Mouse (Mus musculus): ENCODE results near the gene Borcs5.
"Not testable (repeated sequence)": the region's sequence is repeated elsewhere in the genome, so short reads cannot be mapped to it uniquely, and the experiment has no call there.

Gene Borcs5

DNA sequence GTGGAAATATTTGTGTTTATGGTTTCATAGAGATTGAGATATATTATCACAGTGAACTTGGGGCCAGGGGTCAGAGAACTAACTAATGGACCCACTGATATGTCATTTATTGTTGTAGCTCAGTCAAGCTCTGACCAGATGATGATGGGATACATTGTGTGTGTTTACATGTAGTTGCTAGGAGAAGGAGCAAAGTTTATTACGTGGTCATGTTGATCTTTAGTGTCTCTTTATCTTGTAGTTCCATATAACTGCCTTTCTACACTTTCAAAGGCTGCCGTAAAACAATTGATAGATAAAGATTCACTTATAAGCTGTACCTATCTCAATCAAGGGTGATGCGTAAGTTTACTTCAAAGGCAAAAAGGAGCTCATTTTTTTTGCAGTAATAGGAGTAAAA is 38.7 kb downstream of the Borcs5 start:
- DNase-seq = no peak

DNA sequence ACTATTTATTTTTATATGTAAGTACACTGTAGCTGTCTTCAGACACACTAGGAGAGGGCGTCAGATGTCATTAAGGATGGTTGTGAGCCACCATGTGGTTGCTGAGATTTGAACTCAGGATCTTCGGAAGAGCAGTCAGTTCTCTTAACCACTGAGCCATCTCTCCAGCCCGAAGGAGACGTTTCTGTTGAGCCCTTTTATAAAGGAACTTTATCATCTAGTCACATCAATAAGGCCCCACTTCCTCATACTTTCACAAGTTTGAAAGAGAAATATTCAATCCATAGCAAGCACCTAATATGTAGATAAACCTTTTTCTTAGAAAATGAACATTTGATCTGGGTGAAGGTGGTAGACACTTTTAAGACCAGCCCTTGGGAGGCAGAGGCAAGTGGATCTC is 40.0 kb downstream of the Borcs5 start:
- not testable (repeated sequence) for DNase-seq

DNA sequence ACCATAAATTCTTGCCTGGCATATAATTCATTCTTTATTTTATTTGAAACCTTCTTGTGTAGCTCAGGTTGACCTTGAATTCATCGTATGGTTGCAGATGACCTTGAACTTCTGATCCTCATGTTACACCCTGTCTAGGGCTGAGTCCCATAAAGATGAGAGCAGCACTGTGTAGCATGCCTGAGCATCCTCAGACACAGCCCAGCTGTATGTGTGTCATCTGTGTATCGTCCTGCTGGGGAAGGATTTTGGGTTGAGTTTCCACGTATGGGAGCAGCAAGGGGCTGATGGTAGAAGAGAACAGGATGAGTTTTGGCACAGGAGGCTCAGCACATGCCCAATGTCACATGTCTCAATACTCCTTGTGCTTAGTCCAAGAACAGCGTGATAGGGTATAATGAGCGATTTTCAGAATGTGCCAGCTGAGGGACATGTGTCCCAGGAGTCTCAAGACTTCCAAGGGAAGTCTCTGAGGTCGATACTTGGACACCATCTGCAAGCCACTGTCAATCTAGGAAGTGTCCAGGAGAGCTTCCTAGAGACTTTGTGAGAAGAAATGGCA is 45.1 kb downstream of the Borcs5 start:
- DNase-seq = no peak

DNA sequence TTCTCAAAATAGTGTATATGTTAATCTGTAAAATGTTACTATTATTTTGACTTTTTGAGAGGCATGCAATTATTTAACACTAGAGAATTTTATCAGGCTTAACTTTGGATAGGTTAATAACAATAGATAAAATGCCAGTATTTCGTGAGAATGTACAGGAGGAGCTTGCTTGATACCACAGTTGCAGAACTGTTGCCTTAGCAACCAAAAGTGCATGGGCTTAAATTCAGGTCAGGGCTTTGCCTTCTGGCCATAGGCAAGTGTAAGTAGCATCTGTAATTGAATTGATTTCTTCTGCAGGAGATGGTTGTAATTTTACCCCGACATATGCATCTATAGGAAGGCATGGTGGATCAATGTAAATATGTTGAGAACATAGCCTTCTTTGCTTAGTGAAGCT is 45.7 kb downstream of the Borcs5 start:
- DNase-seq = no peak

DNA sequence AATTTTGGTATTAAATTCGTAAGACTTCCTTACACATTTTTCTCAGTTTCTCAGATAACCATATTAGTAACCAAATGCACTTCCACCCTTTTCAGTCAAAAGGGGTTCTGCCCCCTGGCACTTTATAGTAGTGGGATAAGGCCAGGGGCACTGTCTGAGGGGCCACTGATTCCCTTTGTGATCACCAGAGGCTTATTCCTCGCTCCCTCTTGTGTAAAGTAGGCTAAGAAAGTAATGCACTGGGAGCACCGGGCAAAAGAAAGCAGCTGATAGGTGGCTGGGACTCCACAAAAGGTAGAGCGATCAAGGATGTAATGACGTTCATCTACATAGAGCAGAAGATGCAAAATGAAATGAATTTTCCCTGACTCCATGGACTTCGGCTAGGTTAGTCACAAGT is 46.2 kb downstream of the Borcs5 start:
- no peak for DNase-seq

DNA sequence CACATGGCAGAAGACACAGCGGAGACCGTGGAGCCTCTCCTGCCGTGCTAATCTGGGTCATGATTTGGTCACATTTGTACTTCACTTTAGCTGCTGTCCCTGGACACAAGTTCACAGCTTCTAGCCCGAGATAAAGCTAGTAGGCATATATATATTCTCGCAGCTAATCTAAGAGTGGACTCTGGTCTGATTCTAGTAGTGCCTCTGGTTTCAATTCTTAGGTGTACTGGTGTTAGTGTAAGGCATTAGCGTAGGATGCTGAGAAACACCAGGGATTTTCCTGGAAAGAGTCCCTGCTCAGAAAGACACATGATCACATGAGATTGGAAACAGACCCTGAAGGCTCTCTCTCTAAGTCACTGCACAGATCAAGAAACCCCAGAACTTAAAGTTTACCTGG is 55.2 kb downstream of the Borcs5 start:
- DNase-seq = no peak

DNA sequence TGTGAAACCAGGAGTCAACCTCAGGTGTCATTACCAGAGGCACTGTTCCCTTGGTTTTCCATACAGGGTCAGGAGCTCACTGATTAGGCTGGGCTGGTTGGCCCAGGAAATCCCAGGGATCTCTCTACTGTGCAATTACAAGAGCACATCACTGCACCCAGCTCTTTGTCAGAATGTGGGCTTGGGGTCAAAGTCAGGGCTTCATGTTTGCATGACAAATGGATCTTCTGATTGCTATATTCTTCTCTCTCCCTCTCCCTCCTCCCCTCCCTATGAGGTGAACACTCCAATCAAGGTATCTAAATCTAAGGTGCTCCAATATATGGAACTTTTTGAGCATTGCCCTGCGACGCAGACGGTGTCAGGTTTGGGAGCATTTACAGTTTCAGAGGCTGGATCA is 55.7 kb downstream of the Borcs5 start:
- no peak for DNase-seq

DNA sequence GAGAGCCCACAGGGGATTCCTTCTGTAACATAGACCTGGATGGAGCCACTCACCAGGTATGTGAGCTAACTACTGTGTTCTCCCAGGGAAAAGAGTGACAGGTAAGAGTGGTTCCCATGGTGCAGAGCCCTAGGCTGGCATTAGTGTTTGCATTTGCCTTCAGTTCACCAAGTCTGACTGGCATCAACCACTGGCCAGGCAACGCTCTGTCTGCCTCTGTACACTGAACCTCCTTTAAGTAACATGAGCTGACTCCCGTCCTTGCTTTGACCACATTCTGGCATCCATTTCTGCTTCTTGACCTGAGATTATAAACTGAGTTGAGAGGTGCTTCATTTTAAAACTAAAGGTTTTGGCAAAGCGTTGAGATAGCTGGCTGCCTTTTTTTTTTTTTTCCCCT is 56.3 kb downstream of the Borcs5 start:
- no peak for DNase-seq

DNA sequence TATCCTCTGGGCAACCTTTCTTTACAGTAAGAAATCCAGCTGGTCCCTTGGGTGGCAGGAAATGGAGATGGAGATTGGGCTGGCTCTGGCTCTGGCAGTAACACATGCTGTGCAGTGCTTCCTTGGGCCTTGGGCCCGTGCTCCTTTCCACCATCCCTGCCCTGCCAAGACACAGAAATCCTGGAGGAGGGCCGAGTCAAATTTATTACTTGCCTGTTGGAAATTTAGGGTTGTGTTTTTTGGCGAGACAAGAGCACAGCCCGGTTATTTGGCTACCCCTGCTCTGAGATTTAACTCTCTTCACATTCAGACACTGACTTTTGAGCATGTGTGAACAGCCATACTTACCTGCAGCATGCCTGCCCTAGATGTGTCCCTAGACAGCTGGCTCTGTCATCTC is 56.8 kb downstream of the Borcs5 start:
- DNase-seq = no peak

DNA sequence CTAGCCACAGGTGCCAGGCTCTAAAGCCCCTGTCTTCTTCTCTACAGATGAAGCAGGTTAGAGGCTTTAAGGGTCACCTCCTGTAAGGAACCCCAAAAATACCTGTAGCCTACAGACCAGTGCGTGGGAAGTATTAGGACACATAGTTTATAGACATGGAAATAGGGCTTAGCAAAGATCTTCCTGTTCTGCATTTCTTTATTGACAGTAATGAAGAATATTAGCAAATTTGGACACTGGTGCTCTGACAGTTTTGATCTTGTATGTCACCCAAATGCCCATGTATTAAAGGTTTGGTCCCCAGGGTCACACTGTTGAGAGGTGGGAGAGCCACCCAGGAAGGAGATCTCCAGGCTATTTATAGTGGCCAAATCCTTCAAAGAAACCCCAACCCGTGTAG is 57.2 kb downstream of the Borcs5 start:
- no peak for DNase-seq

DNA sequence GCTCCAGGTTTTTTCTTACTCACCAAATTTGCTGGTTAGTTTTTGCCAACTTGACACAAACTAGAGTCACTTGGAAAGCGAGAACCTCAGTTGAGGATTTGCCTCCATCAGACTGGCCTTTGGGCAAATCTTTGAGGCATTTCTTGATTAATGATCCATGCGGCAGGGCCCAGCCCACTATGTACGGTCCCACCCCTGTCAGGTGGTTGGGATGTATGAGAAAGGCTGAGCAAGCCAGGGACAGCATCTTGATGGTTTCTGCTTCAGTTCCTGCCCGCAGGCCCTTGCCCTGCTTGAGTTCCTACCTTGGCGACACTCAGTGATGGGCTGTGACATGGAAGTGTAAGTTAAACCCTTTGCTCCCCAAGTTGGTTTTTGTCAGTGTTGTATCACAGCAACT is 58.9 kb downstream of the Borcs5 start:
- no peak for DNase-seq

DNA sequence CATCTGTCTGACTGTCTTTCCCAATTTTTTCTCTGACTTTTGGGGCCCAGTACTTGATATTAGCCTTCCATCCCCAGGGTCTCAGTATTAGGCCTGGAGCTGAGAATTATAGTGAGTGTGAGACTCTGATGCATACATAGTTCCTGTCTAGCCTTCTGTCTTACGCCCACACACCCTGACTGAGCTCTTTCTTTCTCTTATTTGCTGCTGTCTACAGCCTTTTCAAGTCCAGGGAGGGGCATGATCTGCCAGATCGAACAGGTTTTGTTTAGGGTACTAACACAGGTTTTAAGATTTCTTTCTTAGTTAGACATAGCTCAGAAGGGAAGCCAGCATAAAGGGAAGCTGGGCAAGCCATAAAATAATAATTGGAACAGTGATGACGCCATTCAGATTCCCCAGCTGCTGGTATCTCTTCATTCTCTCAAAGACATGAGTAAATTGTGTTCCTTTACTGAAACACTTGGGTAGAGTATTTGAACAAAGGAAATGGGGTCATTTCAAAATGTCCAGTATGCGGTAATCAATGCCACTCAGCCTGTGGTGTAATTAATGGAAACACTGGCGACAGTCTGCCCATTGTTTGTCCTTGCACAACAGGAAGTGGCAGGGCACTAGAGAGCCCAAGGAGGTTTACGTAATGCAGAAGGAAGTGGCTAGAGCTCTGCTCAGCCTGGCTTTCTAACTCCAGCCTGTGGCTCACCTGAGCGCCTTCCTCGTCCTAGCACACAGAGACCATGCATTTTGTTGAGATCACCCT is 61.3 kb downstream of the Borcs5 start:
- peak; percentile 10 to 11 for DNase-seq

DNA sequence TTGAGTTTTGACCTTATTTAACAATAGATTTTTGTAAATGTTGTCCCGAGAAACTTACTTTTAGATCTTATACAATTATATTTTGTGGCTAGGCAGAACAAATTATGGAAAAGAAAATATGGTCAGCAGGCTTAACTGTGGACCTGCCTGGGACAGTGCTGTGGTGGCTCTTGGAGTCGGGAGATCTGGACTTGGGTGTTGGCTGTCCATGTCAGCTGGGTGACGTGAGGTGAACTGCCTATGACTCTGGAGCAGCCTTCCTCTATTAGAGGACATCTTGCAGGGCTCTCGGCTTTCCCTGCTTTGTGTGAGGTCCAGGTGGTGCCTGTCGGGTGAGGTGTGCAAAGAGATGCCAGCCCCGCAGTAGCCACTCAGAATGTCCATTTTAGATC is 61.9 kb downstream of the Borcs5 start:
- DNase-seq = no peak

DNA sequence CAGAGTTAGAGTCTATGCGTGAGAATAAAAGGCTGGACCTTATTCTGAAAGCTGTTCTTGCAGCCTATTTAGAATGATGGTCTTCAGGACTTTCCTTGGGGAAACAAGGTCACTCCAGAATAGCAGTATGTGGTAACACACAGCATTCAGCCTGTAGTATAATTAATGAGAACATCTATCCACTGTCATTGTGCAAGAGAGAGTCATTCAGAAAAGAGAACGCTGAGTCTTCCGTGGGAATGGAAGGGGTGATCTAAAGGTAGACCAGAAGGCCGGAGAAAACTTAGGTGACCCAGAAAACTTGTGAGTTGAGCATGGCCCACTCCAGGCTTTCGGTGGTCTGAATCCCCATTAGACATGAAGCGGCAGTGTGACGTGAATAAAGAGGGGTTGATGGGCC is 62.9 kb downstream of the Borcs5 start:
- DNase-seq = no peak

DNA sequence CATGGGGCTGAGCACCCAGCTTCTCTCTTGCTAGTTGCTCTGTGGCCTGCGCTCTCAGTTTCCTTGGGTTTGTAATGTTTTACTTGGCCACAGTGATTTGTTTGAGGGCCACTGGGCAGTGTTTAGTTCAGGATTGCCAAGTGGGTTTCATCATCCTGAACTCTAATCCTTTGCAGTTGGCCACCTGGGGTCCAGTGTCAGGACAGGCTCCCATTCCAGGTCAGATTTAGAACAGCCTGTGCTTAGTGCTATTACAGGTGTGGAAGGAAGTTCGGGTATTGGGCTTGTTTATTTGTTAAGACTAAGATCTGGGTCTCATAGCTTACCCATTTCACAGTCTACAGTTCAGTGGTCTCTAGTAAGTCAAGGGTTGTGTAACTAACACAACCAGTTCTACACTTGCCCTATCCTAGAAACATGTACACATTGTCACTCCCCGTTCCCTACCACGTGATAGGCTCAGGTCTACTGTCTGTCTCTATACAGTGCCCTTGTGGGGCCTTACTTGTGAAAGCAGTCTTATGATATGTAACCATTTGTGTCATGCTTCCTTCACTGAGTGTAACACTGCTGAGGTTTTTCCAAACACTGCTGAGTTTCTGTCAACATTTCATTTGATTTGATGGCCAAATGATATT is 63.9 kb downstream of the Borcs5 start:
- DNase-seq = no peak

DNA sequence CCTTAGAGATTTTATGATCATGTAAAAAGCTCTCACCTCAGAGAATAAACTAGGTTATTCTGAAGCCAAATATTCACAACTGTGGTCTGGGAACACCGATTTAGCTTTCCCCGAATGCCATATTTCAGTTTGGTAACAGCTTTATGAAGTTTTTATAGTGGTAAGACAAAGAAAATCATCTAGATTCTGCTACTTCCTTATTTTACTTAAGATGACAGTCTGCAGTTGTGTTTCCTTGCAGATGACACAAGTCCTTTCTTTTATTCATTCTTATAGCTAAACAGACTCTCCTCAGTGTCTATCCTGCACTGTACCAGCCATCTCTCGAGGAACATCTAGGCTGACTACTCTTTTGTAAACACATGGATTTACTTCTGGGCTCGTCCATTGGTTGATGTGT is 67.2 kb downstream of the Borcs5 start:
- no peak for DNase-seq

DNA sequence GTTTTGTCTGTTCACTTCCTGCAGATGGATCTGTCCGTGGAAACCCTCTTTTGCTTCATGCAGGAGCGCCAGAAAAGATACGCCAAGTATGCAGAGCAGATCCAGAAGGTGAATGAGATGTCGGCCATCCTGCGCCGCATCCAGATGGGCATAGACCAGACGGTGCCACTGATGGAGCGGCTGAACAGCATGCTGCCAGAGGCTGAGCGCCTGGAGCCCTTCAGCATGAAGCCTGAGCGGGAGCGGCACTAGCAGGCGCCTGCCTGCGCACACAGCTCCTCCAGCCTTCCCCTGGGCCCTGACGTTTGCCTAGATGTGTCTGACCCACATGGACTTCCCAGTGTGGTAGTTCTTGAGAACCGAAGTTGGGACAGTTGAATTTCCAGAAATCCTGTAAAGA is 70.7 kb downstream of the Borcs5 start:
- no peak for DNase-seq

DNA sequence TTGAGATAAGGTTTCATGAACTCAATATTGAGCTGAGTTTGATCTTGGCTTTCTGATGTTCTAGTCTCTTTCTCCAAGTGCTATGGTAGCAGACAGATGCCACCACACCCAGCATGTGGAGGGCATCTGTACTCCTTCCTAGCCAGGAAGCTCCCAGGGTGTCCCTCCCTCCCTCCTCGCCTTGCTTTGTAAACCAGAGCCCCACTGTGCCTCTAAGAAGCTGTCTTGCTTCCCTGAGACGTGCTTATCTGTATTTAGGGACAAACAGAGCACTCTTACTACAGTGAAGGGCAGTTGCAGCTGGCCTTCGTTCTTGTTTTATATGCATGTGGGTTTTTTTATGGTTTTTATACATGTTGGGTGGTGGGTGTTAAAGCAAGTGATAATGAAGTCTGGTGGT is 74.0 kb downstream of the Borcs5 start:
- no peak for DNase-seq

DNA sequence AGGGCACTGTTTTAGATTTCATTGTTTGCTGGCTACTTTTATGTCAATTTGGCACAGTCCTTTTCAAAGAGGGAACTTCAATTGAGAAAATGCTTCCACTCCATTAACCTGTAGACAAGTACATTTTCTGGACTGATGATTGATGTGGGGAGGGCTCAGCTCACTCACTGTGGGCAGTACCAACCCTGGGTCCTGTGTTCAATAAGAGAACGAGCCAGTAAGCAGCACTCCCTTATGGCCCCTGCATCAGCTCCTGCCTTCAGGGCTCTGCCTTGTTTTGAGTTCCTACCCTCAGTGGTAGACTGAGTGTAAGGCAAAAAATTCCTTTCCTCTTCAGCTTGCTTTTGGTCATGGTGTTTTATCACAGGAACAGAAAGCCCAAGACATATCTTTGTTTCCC is 74.6 kb downstream of the Borcs5 start:
- no peak for DNase-seq

DNA sequence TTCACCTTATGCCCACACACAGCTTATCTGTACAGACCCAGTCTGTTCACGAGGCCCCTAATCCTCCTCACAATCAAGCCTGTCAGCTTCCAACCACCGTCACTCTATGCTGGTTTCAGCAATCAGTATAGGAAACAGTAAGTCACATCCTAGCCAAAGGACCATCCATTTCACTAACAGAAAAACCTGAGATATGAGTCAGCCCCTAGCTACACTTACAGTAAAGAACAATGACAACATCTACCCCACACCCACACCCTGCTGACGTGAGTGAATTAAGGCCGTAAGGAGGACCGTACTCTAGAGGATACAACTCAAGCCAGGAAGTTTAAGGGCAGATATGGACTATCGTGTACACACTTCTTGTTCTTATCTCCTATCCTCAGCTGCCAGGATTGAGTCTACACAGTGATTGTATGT is 76.9 kb downstream of the Borcs5 start:
- DNase-seq = no peak

DNA sequence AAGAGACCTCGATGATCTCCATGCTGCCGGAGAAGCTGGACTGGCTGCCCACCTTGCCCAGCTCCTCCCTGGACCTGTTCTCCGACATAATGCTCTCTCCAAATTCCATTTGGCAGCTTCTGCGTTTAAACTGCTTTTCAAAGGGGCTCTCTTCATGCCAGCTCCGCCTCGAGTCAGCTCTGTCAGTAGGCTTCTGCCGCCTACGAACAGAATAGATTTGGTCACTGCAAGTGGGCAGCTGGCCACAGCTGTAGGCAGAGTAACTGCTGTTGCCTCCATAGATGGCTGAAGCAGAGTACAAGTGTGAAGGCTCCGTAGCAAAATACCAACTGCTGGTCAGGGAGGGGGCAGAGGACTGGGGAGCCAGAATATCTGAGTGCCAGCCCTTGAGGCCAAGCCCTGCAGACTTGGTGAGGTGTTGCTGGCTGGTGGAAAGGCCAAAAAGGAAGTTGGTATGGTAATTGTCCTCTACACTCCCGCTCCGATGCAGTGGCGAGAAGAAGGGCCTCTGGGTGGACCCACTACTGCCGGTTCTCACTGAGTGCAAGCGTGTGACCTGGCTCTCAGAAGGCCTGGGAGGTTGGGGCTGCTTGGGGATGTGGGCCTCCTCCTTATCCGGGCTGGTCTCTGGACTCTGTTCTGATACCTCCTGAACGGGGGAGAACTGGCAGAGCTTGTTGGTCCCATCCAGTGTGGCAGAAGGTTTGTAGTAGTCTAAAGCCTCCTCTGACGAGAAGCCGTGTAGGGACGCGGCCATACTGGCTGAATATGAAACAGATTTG is 78.8 kb downstream of the Borcs5 start:
- no peak for DNase-seq

DNA sequence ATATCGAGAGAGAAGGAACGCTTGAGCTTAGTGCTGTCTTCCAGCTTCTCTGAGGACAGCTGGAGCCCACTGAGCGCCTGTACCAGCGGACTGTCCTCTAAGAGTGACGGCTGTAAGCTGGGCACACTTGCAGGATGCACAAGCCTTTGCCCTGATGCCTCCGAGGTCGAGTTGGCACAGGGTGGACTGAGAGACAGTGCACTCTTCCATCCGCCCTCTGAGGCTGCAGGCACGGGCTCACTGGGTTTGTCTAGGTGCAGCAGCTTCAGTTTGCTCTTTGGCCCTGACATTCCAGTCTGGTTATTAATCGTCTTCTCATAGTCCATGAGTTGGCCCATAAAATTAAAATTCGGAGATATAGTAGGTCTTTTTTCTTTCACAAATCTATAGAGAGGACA is 79.4 kb downstream of the Borcs5 start:
- no peak for DNase-seq

DNA sequence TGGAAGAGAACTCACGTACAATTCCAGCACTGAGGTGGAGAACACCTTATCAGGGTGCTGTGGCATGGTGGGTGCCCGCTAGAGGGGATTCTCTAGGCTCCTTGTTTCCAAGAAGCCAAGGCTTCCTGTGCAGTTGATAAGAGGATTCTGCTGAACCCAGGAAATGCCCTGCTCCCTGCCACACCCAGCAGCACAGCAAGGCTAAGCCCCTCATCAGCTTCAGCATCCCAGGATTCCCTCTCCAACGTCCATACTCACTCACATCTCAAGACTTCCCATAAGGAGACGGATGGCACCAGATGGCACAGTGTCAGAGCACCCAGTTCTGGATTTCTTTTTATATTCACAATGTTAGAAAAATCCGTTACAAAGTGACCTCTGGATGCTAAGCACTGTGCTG is 79.8 kb downstream of the Borcs5 start:
- no peak for DNase-seq

DNA sequence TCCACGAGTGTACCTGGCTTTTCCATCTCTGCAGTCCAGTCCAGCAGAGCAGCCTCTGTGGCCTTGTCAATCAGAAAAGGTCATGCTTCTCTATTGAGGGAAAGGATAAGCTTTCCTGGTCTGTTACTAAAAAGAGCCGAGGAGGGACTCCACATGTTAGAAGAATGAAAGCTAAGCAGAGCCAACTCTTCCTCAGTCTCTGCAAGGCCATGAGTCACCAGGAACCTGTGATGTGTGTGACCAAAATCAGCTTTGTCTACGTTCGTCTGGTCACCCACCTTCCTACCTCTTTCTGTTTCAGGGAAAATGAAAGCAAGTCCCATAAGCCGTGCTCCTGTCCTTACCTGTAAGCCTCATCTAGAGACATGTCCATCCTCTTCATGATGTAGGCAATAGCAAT is 80.8 kb downstream of the Borcs5 start:
- DNase-seq = no peak

Data from B cell, adult 2 months (primary cell).